Comparison of ENCODE assay signal across 24 mouse cellular contexts in genomic region chr11:111526010-111526742, GRCm38 (mm10).
"Had no signal": no experiment of that assay in that cellular context is flagged by ENCODE, and none has a peak within 500 bp of the region (broad histone marks: within the 10 kb centered on the region; RNA-seq: fewer than 3 reads in every experiment).

No protein-coding gene starts in this region.

- H3K4me3 ChIP-seq: limb, embryonic 12.5 days; limb, embryonic 15.5 days; megakaryocyte, embryonic 14.5 days; midbrain, embryonic 10.5 days; midbrain, embryonic 13.5 days; neural tube, embryonic 12.5 days; neural tube, embryonic 15.5 days; stomach, embryonic 15.5 days had no signal

- H3K4me2 ChIP-seq: limb, embryonic 12.5 days; limb, embryonic 15.5 days; liver, embryonic 11.5 days; lung, embryonic 14.5 days; midbrain, embryonic 13.5 days; neural tube, embryonic 12.5 days; neural tube, embryonic 15.5 days; stomach, embryonic 15.5 days had no signal

- ATAC-seq: liver, postnatal 0 days; lung, postnatal 0 days; midbrain, embryonic 13.5 days had no signal

- H3K9ac ChIP-seq: limb, embryonic 12.5 days; limb, embryonic 15.5 days; liver, embryonic 14.5 days; liver, postnatal 0 days; lung, embryonic 14.5 days; midbrain, embryonic 13.5 days; neural tube, embryonic 12.5 days; neural tube, embryonic 15.5 days; stomach, embryonic 15.5 days had no signal

- H3K27me3 ChIP-seq: limb, embryonic 12.5 days; limb, embryonic 15.5 days; midbrain, embryonic 13.5 days; neural tube, embryonic 12.5 days; neural tube, embryonic 15.5 days; stomach, embryonic 15.5 days had no signal

- DNase-seq: kidney, adult 2 months; kidney, postnatal 36 days; left cerebral cortex, postnatal 4 days; liver, postnatal 0 days; lung, embryonic 14.5 days; right cerebral cortex, adult 18-20 months; right cerebral cortex, postnatal 14 days; spleen, adult 18-20 months; thymus, adult 2 months; thymus, postnatal 14 days; thymus, postnatal 4 days had no signal

- H3K4me1 ChIP-seq: limb, embryonic 12.5 days; limb, embryonic 15.5 days; megakaryocyte, embryonic 14.5 days; midbrain, embryonic 10.5 days; stomach, embryonic 15.5 days had no signal

- H3K9me3 ChIP-seq: limb, embryonic 12.5 days; limb, embryonic 15.5 days; megakaryocyte, embryonic 14.5 days; midbrain, embryonic 10.5 days; midbrain, embryonic 13.5 days; neural tube, embryonic 12.5 days; neural tube, embryonic 15.5 days; stomach, embryonic 15.5 days had no signal

- H3K27ac ChIP-seq: kidney, postnatal 0 days; limb, embryonic 12.5 days; limb, embryonic 15.5 days; liver, embryonic 14.5 days; macrophage; midbrain, embryonic 10.5 days; midbrain, embryonic 13.5 days; neural tube, embryonic 12.5 days; neural tube, embryonic 15.5 days; stomach, embryonic 15.5 days had no signal

- H3K36me3 ChIP-seq: limb, embryonic 12.5 days; limb, embryonic 15.5 days; midbrain, embryonic 10.5 days; midbrain, embryonic 13.5 days; neural tube, embryonic 12.5 days; neural tube, embryonic 15.5 days; stomach, embryonic 15.5 days had no signal
